Mouse (Mus musculus): ENCODE results near the gene Wdr47.
"Not testable (repeated sequence)": the region's sequence is repeated elsewhere in the genome, so short reads cannot be mapped to it uniquely, and the experiment has no call there.

Gene Wdr47

DNA sequence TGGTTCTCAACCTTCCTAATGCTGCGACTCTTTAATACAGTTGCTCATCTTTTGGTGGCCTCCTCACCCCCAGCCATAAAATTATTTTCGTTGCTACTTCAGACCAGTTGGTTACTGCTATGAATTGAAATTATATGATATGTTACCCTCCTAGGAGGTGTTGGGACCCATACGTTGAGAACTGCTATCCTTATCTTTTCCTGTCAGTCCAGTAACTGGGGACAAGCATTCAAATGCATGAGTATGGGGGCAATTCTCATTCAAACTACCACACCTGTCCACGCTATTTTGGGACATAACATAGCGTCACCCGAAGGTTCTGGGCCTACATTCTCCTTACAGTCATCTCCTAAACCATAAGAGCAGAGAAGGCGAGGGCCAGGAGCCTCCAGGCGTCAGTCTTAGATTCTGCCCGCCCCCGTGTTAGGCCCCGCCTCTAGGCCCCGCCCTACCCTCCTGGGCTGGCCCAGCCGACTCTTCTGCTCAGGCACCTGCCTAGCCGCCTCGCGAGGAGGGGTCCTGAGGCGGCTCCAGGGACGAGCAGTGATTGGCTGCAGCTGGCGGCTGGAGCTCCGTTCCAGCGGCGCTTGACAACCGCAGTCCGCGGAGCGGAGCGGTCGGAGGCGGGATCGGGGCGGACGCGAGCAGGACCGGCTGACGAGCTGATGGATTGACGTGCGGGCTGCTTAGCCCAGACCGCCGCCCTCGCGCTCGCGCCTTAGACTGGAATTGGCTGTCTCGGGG lies at the start of gene Wdr47:
Gene Wdr47, plus strand, starts transcription at position 494 of the 744 bp plus-strand sequence.
- DNase-seq, result peak; percentile 98

DNA sequence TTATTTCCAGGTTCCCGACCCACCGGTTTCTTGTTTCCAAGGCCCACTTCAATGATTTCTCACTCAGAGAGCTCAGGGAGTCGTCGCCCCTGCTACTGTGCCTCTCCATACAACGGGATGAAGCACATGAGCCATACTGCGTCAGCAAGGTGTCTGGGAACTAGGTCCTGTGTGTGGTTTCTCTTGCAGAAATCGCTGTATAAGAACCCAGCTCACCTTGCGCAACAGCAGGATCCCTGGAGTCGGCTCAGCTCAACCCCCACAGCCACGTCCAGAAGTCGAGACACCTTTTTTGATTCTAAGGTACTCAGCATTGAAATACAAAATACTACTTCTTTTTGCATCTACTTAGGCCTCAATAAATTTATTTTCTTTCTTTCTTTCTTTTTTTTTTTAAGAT lies 48.8 kb upstream of the Wdr47 start:
- DNase-seq, result no peak

DNA sequence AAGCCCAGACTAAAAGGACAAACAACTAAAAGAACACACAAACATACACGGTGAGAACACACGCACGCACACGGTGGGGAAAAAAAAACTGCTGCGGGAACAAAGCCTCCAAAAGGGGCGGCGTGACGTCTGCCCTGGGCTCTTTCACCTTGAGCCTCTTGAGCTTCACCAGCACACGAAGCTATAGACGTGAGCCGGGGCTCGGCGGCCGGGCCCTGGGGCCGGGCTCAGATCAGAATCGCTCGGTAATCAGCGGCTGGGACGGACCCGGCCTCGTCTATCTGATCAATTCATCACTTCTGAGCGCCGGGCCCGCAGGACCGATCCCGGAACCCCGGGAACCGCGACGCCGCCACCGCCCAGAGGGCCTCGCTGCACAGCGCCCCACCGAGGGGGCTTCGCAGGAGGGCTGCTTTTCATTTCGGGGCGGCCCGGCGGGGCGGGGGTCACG lies 36.9 kb upstream of the Wdr47 start:
- peak; percentile 67 for DNase-seq

DNA sequence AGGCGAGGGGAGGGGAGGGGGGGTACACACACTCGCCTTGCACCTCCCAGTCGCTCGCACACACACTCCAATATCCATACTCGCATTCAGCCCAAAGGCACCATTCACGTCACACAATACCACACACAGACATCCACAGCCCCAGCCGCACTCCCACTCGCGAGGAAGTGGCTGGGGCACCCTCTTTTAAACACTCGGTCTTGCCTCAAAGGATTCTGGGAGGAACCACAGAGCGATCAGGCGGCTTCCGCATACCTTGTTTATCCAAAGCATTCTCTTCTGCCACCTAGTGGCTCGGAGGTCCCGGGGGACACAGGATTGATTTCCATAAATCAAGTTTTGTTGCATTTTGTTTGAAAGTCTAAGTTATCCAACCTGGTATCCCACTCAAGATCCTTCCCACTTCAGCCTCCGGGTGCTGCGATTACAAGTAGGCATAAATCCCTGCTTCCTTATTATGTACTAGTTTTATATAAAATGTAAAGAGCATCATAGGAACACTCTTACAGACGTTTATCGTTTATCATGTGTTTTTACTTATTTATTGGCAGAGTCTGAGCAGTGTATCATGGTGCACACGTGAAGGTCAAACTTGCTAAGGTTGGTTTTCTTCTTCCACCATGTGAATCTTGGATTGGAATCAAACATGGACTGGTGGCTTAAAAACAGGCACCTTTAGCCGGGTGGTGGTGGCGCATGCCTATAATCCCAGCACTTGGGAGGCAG lies 36.3 kb upstream of the Wdr47 start:
- DNase-seq, result peak; percentile 97

DNA sequence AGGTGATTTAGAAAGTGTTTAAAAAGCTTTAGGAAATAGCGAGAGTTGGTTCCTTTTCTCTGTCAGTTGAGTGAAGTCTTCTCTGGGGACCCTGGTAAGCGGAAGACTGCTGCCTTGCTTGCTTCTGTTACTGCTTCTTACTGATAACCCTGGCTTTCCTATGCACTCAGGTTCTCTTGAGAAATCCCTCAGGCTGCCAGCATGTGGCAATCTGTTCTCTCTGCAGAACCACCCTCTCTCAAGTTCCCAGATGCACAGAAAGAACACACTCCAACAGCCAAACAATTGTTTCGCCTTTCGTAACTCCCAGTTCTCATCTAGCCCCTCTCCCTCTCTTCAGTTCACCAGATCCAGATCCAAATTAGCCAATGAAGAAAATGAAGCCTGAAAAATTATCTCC lies 33.2 kb upstream of the Wdr47 start:
- DNase-seq, result no peak

DNA sequence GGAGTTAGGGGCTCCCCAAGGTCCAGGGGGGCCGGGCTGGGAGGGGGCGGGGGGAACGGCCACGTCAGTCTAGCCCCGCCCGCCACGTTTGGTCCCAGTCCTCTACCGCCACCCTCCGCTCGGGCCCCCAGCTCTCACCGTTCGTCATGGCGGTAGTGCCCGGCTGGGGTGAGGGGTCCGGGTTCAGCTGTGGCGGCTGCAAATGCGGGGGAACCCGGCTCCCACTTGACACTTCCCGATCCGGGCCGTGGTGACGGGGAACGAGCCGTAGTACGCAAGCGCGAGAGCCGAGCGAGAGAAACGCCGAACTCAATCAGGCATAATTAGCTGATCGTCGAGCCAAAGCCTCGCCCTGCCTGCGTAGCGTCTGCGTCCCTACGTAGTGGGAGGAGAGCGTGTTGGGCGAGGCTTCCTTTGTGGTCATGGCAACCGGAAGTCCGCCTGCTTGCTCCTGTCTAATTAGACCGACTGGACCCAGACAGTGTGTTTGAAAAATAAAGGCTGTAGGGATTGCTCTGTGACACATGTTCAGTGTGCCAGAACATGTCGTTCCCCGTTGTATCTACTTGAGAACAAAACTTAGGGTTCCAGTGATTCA lies 28.8 kb upstream of the Wdr47 start, which contains the start of gene Tmem167b:
Gene Tmem167b, minus strand, starts transcription at position 334 of the 598 bp plus-strand sequence.
- peak; percentile 99 for DNase-seq

DNA sequence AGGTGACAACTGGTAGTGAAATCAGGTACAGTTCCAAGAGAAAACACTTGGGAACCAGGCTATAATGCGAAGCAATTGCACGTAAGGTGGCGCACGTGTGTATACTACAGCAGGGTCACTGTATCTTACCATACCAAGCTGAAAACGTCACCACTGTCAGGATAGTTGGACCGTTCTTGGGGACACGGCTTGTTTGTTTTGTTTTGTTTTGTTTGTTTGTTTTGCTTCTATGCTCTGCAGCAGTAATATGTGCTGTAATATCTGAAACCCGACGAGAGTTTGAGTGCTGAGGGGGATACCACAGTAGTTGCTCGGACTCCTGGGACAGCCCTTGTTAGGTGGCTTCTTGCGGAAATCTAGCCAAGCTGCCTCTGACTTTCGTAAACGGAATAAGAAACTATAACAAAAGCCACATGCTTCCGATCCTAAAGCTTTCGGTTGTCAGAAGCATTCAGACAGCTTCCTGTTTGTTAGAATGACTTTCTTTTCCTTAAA lies 28.3 kb upstream of the Wdr47 start:
- peak; percentile 58 for DNase-seq

DNA sequence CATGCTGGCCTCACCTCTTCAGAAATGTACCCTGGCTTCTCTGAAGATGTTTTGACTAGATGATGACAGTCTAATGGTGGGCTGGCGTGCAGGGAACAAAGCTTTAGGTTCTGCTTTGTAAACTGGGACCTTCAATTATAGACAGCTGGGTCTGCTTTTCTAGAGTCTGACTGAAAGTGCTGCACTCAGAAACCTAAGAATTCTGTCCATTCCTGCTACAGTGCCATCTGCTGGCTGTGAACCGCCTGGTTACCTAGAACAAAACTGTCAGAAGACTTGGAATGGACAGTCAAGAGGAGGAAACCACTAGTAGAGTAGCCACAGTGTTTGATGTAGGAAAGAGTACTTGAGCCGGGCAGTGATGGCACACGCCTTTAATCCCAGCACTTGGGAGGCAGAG lies 27.8 kb upstream of the Wdr47 start:
- peak; percentile 89 for DNase-seq

DNA sequence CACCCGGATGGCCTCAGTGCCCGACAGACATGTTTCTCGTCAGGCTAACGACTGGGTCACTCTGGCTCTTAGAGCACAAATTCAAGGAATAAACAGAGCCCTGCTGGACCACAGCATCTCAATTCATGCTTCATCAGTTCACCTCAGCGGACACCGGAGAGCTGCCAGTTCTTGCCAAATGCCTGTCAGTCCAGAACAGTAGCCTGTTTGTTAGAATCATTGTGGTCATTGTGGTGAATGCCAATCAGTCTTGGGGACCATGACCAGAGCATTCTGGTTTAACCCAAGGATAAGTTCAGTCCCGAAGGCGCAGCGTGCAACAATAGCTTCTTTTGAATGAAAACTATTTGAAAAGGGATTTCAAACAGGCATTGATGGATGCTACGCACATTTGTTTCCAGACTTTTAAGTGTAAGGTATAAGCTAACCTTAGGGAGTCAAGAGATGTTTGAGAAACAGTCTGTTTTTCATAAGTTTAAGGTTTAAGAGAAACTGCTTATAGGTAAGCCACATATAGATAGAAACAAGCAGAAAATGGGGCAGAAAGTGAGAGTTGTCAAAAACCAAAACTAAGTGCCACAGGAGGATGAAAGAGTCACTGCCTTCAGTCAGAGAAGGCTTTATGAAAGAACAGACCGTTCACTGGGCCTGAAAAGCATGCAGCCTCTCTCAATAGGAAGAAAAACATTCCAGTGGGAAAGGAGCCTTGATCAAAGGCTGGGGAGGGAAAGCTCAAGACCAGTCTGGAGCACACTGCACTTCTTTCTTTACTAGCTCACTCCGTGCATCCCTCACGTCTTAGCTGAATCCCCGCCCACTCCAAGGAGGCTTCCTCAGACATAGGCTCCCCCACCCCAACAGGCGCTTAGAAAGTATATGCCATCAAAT lies 22.8 kb upstream of the Wdr47 start:
- peak; percentile 70 for DNase-seq

DNA sequence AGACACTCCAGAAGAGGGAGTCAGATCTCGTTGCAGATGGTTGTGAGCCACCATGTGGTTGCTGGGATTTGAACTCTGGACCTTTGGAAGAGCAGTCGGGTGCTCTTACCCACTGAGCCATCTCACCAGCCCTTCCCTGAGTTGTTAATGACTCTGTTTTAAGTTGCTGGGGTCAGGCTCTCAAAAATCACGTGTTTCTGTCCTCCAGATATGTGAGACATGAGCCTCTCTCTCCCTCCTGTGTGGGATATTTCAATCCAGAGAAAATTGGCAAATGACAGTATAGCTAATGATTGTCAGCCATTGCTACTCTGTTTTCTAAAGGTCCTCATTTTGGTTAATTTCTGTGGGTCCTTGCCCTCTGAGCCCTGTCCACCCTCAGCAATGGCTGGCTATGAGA lies 21.4 kb upstream of the Wdr47 start:
- not testable (repeated sequence) for DNase-seq

DNA sequence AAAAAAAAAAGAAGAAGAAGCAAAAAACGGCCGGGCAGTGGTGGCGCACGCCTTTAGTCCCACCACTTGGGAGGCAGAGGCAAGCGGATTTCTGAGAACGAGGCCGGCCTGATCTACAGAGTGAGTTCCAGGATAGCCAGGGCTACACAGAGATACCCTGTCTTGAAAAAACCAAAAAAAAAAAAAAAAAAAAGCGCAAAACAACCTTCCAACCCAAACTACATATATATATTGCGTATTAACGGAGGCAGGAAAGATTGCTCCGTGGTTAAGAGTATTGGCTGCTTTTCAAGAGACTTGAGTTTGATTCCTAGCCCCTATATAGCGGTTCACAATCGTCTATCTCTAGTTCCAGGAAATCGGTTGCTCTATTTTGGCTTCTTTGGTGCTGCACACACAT lies 20.3 kb upstream of the Wdr47 start:
- DNase-seq, result no peak

DNA sequence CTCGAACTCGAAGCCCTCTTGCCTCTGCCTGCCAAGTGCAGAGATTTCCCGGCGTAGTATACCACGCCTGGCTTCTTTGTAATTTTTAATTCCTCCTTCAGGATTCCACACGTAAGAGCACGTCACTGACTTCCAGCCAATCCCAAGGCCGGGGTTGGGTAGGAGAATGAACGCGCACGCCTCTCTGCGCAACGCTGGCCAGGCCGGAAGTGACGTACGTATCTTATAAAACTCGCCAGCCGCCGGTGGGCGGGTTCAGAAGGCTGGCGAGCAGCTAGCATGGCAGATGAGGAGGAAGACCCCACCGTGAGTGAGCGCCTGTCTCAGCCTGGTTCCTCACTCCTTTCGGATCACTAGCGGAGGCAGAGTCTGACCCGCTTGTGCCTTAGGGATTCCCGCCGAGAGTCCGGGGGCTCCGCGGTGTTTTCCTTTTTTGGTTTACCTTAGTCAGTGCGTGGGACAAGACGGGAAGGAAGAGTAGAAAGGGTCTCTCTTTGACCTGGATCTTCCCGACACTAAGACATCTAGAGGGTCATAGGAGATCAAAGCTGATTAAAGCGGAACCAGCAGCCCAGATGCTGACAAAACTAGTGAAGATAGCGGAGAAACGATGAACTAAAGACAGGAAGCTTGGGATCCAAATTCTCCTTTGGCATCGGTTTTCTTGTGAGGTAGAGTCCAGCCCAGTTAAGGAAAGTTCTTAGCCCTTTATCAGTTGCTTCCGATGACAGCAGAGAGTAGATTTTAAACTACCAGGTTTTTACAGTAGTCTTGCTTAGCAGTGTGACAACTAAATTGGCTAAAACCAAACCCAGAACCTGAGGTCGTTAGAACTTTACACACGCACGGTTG lies 19.4 kb upstream of the Wdr47 start, which contains the start of gene Taf13:
Gene Taf13, plus strand, starts transcription at position 256 of the 852 bp plus-strand sequence.
- DNase-seq, result peak; percentile 99

DNA sequence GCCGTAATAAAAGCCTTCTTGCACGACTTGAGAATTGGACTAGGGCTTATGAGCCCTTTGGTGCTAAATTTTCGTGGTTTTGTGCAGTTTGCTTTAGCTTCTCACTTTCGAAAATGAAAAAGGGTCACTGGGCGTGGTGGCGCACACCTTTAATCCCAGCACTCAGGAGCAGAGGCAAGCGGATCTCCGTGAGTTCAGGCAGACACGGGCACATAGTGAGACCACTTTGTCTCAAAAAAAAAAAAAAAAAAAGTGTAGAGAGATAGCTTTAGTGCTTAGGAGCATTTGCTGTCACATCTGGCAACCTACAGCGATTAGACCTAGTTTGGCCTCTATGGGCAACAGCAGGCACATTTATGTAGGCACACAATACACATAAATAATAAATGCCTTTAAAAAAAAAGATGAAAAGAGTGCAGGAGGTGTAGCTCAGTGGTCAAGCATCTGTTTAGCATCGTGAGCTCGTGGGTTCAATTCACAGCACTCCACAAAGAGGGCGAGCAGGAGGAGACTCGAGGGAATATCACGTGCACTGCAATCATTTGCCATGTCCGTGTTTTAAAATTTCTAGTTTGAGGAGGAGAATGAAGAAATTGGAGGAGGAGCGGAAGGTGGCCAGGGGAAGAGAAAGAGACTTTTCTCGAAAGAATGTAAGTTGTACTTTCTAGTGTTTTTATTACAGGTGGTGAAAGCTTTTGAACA lies 18.6 kb upstream of the Wdr47 start:
- no peak for DNase-seq

DNA sequence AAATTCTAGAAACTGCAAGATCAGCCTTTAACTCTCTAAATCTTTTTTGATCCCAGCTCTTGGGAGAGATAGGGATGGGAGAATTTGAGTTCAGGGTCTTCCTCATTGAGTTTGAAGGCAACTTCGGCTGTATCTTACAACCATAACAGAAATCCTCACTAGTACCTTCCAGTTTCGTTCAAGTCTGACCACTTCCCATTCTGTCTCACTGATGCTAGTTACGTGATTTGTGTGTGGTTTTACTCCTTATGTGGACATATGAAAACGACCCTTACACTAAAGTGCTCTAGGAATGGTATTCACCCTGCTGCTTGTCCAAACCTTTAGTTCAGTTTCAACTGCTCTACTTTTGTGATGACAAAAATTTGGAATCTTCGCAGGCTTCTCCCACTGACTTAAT lies 17.1 kb upstream of the Wdr47 start:
- no peak for DNase-seq

DNA sequence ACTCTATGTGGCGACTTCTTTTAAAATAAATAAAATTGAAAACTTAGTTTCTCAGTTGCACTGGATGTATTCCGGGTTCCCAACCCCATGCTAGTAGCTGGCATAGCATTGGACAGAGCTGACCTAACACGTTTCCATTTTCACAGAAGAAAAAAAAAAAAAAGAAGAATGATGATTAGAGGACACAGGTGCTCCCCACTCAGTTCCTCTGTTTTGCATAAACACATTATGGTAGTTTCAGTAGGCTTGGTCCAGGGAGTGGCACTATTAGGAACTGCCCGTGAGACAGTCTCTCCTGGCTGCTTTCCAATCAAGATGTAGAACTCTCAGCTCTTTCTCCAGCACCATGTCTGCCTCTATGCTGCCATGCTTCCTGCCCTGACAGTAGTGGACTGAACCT lies 6.5 kb upstream of the Wdr47 start:
- DNase-seq, result no peak

DNA sequence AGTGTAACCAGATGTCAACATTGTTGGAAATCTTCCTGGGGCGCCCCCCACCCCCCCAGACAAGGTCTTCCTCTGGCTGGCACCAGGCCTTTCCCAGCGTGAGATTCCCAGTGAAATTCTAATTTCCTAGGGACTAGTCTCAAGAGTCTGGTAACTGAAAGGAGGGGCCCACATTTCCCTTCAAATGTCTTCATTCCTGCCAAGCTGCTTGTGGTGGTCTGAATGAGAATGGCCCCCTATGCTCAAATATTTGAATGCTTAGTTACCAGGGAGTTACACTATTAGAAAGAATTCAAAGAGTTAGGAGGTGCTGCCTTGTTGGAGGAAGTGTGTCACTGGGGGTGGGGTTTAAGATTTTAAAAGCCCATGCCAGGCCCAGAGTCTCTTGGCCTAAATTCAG lies 2.6 kb upstream of the Wdr47 start:
- no peak for DNase-seq

DNA sequence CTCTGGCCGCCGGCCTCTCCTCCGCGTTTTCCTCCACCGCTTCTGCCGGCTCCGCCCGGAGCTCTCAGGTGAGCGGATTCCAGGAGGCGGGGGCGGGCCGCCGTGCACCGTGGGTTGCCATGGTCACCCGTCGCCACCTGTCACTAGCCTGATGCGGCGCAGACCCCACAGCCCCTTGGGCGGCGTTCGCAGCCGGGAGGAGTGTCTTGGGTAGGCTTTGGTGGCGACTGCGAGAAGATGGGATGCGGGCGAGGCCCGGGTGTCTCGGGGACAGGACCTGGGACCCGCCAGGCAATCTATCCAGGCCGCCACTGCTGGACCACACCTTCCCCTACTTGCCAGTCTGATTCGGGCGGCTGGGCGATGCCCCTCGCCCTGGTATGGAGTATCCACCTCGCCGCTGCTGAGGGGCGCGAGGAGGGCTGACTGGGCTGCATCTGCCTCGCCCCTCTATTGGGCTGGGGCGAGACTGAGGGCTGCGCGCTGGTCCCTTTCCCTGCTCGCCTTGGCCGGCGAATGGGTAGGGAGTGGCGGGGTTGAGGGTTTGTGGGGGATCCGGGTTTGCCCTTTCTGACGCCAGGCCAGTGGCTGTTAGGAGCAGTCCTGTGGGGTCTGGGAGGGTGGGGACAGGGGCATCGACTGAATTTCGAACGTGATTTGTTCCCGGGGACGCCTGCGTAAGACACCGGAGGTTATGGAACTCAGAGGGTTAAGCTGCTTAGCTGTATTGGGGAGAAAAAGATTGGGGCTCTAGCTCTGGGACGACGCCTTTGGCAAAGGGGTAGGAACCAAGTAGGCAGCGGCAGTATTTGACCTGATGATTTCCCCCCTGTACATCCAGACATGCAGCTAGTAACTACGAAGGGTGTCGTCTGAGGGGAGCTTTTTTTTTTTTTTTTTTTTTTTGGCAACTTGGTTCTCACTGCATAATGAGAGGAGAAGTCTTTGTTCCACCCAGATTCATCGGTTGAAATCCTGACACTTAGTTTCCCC lies 747 bp downstream of the Wdr47 start:
- DNase-seq, result peak; percentile 4

DNA sequence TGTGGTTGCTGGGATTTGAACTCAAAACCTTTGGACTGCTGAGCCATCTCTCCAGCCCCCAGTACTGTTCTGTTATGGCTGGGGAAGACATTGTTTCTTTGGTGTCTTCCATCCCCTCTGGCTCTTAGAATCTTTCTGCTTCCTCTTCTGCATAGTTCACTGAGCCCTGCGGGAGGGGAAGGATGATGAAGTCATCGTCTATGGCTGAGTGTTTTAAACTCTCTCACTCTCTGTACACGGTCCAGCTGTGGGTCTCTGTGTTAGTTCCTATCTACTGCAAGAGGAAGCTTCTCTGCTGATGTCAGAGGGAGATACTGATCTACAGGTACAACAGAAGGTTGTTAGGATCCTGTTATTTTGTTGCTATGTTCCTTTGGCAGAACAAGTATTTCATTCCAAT lies 17.8 kb downstream of the Wdr47 start:
- DNase-seq, result no peak

DNA sequence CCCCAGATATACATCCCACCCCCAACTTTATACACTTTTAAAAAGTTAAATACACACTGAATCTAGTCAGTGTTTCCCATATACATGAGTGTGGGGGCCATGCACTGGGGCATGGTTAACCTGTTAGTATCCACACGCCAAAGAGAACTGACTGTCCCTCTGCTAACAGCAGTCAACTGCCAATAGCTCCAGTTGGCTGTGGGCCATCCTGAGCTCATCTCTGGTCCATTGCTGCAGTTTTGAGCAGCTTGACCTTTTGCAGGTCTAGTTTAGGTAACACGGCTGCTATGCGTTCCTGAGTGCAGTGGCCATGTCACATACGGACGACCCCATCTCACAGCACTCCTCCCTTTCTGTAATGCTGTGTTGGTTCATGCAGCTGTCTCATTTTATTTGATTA lies 43.7 kb downstream of the Wdr47 start:
- no peak for DNase-seq

DNA sequence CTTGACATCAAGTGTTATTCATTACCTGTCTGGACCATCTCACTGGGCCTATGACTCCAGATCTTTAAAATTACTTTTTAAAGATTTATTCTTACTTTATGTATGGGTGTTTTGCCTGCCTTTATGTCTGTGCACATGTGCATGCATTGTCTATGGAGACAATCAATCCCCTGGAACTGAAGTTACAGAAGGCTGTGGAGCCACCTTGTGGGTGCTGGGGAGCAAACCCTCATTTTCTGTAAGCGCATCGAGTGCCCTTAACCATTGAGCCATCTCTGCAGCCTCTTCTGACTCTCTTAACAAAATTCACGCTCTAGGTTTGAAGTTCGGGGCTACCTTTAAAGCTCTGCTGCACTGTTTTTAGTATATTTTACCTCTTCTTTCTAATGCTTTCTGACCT lies 48.3 kb downstream of the Wdr47 start:
- DNase-seq, result peak; percentile 16
